Mouse (Mus musculus): Measurements from ENCODE around the gene Tectb. TPM values are rescaled to one million over a fixed set of nuclear protein-coding genes. Genes with fewer than 3 reads are reported as not detected.

The Tectb gene
- total RNA-seq, 2 experiments from 2014 or later = 0.40 to 1.2 TPM

DNA sequence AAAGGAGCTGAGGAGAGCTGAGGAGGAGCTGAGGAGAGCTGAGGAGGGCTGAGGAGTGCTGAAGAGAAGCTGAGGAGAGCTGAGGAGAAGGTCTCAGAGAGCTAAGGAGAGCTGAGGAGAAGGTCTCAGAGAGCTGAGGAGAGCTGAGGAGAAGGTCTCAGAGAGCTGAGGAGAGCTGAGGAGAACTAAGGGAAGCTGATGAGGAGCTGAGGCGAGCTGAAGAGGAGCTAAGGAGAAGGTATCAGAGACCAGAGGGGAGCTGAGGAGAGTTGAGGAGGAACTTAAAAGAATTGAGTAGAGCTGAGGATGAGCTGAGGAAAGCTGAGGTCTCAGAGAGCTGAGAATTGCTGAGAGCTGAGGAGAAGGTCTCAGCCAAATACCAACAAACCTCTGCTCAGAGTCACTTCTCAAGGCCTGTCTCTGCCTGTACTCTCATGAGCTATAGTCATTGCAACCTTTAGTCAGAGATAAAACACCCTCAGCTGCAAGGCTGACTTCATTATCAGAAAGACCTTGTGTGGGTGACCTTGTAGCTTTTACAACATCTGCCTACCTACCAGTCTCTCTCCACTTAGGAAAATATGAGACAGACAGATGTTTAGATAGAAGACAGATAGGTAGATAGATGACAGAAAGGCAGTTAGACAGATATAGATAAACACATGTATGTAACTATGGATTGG is 15.2 kb upstream of the Tectb start:
- DNase-seq = peak; percentile 31 to 33

DNA sequence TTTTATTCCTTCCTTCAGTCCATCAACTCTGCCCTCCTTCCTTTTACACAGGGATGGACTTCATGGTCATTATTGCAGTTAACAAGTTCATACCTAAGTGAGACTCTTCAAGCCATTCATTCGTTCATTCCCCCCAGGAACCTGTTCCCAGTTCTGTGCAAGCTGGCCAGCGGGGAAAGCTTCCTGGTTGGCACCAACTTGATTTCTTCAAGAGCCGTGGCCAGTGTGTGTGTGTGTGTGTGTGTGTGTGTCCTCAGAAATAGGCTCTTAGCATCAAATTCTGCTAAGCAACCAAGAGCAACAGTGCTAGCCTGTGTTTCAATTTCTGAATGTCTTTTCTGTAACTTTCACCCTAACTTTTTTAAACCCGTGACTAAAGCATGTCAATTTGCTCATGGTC is 14.6 kb upstream of the Tectb start:
- no peak for DNase-seq

GRCm38 (mm10) chr19:55166741-55167140 is 13.8 kb upstream of the Tectb start:
- no peak for DNase-seq

DNA sequence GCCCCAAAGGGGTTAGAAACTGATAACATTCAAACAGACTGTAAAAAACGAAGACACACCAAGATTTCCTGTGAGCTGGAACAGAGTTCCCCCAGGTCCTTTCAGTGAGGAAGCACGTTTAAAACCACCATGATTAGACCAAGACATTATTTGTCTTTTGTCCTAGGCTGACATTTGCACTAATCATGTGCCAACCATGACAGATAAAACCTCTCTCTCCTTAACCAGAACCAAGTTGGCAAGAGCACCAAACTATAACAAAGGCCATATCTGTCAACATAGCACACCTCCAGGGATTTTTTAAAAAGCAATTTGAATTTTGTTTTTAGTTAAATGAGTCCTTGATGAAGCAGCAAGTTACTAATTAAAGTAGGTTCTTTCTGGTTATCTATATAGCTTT is 12.8 kb upstream of the Tectb start:
- no peak for DNase-seq

DNA sequence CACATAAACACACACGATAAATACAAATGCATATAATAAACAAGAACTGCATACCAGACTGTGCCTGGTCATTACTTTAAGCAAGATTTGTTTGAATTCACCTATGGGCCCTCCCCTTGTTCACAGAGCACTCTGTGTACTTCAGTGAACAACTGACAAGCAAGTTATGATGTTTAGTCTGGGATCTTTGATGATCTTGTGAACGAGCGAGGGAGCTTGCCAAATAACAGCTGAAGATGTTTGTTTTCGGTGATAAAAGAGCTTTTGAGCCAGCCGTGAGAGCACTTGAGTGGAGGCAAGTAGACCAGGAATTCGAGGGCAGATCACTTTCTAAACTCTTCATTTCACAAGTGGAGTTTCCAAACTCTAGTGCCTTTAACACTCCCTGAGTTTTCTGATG is 12.2 kb upstream of the Tectb start:
- DNase-seq = no peak

DNA sequence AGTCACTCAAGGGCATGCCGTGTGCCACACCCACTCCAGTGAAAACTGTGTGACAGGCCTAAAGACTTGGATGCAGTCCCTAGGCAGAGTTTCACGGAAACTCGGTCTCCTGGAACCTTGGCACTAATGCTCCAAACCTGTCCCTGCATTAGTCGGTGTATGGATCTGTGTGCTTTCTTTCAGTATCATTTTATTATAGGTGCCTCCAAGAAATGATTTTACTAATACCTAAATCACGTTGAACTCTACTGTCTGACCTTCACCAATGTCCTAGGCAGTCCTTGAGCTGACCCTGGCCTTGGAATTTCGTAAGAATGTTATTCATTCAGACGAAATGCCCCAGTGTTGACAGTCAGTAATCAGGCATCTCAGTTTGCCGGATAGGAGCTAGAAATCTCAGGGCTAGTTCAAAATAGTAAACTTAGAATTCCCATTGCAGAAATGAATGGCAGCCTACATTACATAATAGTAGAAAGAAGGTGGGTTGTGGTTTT is 11.2 kb upstream of the Tectb start:
- peak in 1 of 2 experiments; percentile 36 for DNase-seq

- no peak for DNase-seq
Observed at GRCm38 (mm10) chr19:55170399-55170798, 10.1 kb upstream of the Tectb start.

DNA sequence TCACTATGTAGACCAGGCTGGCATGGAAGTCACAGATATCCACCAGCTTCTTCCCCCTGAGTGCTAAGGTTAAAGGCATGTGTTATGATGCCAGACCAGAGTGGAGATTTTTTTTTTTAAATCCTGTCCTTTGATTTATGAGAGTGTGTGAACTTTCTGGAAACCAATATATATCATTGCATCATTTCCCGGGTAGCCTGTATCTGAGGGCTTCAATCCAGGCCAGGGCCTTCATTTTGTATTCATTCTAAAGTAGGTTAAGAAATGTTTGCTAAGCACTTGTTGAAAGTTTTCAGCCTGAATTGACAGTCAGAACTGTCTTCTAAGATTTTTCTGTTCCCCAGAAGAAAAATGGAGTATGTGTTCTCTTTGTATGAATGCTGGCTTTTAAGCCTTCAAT is 8.9 kb upstream of the Tectb start:
- no peak for DNase-seq

- no peak for DNase-seq
Observed at GRCm38 (mm10) chr19:55177143-55177542, 3.4 kb upstream of the Tectb start.

DNA sequence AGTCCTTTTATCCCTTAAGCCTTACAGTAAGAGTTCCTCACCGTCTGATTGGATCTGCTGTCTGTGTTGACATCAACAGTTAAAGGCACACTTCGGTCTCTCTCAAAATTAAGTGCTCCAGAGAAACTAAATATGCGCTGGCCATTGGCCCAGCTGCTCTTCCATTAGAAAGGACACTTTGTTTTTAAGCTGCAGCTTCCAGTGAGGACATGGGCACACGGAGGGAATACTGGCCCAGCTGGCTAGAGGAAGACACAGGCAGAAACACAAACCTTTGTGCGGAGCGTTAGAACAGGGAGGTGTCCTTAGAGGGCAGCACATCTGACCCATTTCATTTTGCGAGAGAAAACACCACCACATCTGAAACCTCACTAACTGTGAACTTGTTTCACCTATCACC is 3.9 kb downstream of the Tectb start:
- no peak for DNase-seq

GRCm38 (mm10) chr19:55185074-55185473 is 4.5 kb downstream of the Tectb start:
- no peak for DNase-seq

GRCm38 (mm10) chr19:55185651-55186050 is 5.1 kb downstream of the Tectb start:
- no peak for DNase-seq

DNA sequence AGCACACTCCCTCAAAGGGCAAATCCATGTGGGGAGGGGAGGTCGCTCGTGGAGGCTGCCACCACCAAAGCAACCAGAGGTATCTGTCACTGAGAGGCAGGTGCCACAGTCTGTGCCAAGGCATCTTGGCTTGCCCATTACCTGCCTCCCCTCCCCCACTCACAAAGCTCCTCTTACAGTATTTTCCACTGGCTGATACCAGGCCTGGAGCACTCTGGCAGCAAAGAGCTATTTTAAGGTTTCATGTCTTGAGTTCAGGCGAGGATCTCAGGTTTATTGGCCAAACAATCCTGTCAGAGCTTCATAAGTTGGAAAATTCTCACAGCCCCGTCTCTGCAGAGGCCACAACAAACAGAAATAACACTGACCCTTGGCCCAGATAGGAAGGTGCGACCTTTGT is 9.5 kb downstream of the Tectb start:
- DNase-seq = no peak

GRCm38 (mm10) chr19:55191596-55191995 is 11.1 kb downstream of the Tectb start:
- DNase-seq = no peak

GRCm38 (mm10) chr19:55192254-55192945 is 11.9 kb downstream of the Tectb start:
- peak; percentile 32 to 42 for DNase-seq

- DNase-seq = peak in 1 of 2 experiments; percentile 29
Observed at GRCm38 (mm10) chr19:55193717-55194394, 13.3 kb downstream of the Tectb start.

- DNase-seq = peak; percentile 67 to 70
Observed at GRCm38 (mm10) chr19:55194520-55195170, 14.1 kb downstream of the Tectb start.

GRCm38 (mm10) chr19:55195574-55195973 is 15.0 kb downstream of the Tectb start:
- DNase-seq = peak; percentile 46 to 66

DNA sequence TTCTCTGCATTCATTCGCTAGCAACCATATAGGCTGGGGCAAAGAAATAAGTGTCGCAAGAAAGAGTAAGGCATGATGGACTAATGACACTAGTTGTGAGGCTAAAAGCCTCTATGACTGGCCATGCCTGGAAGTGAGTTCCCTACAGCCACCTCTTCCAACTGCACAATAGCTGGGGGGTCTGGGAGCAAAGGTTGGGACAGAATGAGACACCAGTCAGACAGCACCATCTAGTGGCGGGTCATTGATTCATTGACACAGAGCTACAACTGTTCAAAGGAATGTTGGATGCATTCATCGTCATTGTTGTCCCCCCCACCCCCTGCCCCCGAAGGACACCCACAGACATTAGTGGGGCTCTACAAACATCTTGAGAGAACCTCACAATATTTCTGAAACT is 17.8 kb downstream of the Tectb start:
- peak; percentile 68 to 78 for DNase-seq

DNA sequence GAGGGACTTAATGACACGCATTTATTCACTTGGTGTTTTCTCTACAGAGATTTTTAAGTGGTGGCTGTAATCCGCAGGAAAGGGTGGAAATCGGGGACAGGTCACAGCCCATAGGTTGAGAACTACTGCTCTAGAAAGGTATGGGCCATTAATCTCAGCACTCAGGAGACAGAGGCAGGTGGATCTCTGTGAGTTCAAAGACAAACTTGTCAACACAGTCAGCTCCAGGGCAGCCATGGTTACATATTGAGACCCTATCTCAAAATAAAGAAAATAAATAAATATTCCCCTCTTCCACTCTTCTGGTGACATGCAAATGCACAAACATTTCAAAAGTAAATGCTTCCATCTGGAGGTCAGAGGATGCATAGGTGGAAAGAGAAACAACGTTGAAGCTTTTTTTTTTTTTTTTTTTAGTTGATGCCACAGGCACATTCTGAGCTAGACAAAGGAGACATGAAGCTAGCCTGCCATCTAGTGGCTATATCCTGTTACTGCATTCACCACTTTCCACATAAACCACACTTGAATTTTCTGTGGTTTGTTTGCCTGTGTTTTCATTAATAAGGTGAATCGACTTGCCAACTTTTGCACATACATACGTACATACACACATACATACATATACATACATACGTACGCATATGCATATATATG is 26.1 kb downstream of the Tectb start:
- peak in 1 of 2 experiments; percentile 48 for DNase-seq

- no peak for DNase-seq
Observed at GRCm38 (mm10) chr19:55207205-55207604, 26.7 kb downstream of the Tectb start.

All from adrenal gland, postnatal 36 days (tissue).